In the genomic region with DNA sequence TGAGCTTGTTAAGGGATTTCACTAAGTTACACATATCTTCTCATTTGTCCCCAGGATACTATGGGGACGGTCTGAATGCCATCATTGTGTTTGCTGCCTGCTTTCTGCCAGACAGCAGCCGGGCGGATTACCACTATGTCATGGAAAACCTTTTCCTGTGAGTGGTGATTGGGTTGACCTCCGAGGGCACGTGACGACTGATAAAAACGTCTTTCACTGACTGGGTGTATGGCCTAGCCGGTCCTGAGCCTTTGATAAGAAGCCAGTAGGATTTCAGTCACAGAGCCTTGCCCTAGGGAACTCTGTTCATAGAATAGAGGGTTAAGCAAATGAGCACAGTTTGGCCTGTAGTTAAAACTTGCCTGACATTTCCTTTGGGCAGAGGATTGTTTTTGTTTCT, we compare ENCODE assay signal across 13 mouse cellular contexts.
A peak's percentile ranks its signal among the peaks of the same experiment; 100 is the strongest.
DNase-seq lines count a peak whose midpoint lies in the region; ATAC-seq and TF ChIP-seq lines count a peak whose summit lies in the region.
"Had no signal": no experiment of that assay in that cellular context is flagged by ENCODE, and none has a peak within 500 bp of the region (broad histone marks: within the 10 kb centered on the region; RNA-seq: fewer than 3 reads in every experiment).

No protein-coding gene starts in this region.

- no peak overlapping the region for H3K4me2 ChIP-seq in heart, embryonic 16.5 days (ENCODE audit: low read depth, low read length)
- H3K4me2 ChIP-seq in stomach, postnatal 0 days (replicated peaks; ENCODE audit: low read depth): no peak overlapping the region
- H3K4me2 ChIP-seq in forebrain, embryonic 11.5 days (ENCODE audit: low read depth, low read length, severe bottlenecking): no peak overlapping the region
- H3K4me2 ChIP-seq: limb, embryonic 15.5 days; neural tube, embryonic 13.5 days had no signal

- H3K27me3 ChIP-seq in heart, embryonic 16.5 days (ENCODE audit: control insufficient read depth, insufficient read depth, low read length): no peaks in the 10 kb centered on the region
- H3K27me3 ChIP-seq in stomach, postnatal 0 days (ENCODE audit: control insufficient read depth, insufficient read depth, low read length): no peaks in the 10 kb centered on the region
- no peaks in the 10 kb centered on the region for H3K27me3 ChIP-seq in forebrain, embryonic 11.5 days (ENCODE audit: control insufficient read depth, insufficient read depth, low read length)
- H3K27me3 ChIP-seq: limb, embryonic 15.5 days; neural tube, embryonic 13.5 days had no signal

- TF ChIP-seq EP300 in stomach, postnatal 0 days (optimal IDR thresholded peaks at IDR 0.05): no peak

- H3K4me3 ChIP-seq in heart, embryonic 16.5 days (ENCODE audit: low read length): no peak overlapping the region
- no peak overlapping the region for H3K4me3 ChIP-seq in stomach, postnatal 0 days (ENCODE audit: low read depth, low read length)
- H3K4me3 ChIP-seq in forebrain, embryonic 11.5 days (ENCODE audit: low read depth, low read length): no peak overlapping the region
- H3K4me3 ChIP-seq: limb, embryonic 15.5 days; neural tube, embryonic 13.5 days had no signal

- no peaks in the 10 kb centered on the region for H3K36me3 ChIP-seq in heart, embryonic 16.5 days (ENCODE audit: control insufficient read depth, insufficient read depth)
- H3K36me3 ChIP-seq in stomach, postnatal 0 days (ENCODE audit: control insufficient read depth, insufficient read depth, low read length): no peaks in the 10 kb centered on the region
- H3K36me3 ChIP-seq in forebrain, embryonic 11.5 days (ENCODE audit: control insufficient read depth, insufficient read depth, low read length): no peaks in the 10 kb centered on the region
- H3K36me3 ChIP-seq: limb, embryonic 15.5 days; neural tube, embryonic 13.5 days had no signal

- H3K27ac ChIP-seq in heart, embryonic 16.5 days (ENCODE audit: low read length): no peak overlapping the region; the same call in 1 of the 2 replicates
- H3K27ac ChIP-seq in stomach, postnatal 0 days (replicated peaks): no peak overlapping the region
- H3K27ac ChIP-seq in forebrain, embryonic 11.5 days (ENCODE audit: low read depth, low read length): no peak overlapping the region
- H3K27ac ChIP-seq: limb, embryonic 15.5 days; neural tube, embryonic 13.5 days had no signal

- H3K9ac ChIP-seq in heart, embryonic 16.5 days (ENCODE audit: low read length): no peak overlapping the region
- no peak overlapping the region for H3K9ac ChIP-seq in stomach, postnatal 0 days (ENCODE audit: low read length)
- H3K9ac ChIP-seq in forebrain, embryonic 11.5 days (ENCODE audit: low read length): no peak overlapping the region
- H3K9ac ChIP-seq: limb, embryonic 15.5 days; neural tube, embryonic 13.5 days had no signal

- peaks cover 9% of the 10 kb centered on the region for H3K4me1 ChIP-seq in heart, embryonic 16.5 days (ENCODE audit: control insufficient read depth, insufficient read depth, low read length)
- no peaks in the 10 kb centered on the region for H3K4me1 ChIP-seq in stomach, postnatal 0 days (replicated peaks; ENCODE audit: control insufficient read depth, insufficient read depth)
- no peaks in the 10 kb centered on the region for H3K4me1 ChIP-seq in forebrain, embryonic 11.5 days (replicated peaks; ENCODE audit: control insufficient read depth, insufficient read depth, low read length)
- H3K4me1 ChIP-seq: limb, embryonic 15.5 days; neural tube, embryonic 13.5 days had no signal

- peak; percentile 52; the same call in 1 of the 2 replicates for ATAC-seq in heart, embryonic 16.5 days (replicated peaks; ENCODE audit: extremely low read depth, insufficient read depth, low FRiP score)
- ATAC-seq in stomach, postnatal 0 days (ENCODE audit: low FRiP score, low TSS enrichment): peak; percentile 71
- ATAC-seq in forebrain, embryonic 11.5 days (replicated peaks; ENCODE audit: low FRiP score): no peak

- H3K9me3 ChIP-seq in heart, embryonic 16.5 days (replicated peaks; ENCODE audit: control insufficient read depth, low read length): no peaks in the 10 kb centered on the region
- H3K9me3 ChIP-seq in stomach, postnatal 0 days (ENCODE audit: control insufficient read depth, low read length): no peaks in the 10 kb centered on the region
- H3K9me3 ChIP-seq in forebrain, embryonic 11.5 days (ENCODE audit: control insufficient read depth, low read length): no peaks in the 10 kb centered on the region
- H3K9me3 ChIP-seq: limb, embryonic 15.5 days; neural tube, embryonic 13.5 days had no signal

- TF ChIP-seq CTCF in stomach, postnatal 0 days (IDR thresholded peaks at IDR 0.05; ENCODE audit: low read depth): no peak

- WGBS in heart, embryonic 16.5 days: 17% methylated on average over 8 of the region's 8 CpGs
- WGBS in stomach, postnatal 0 days: 34% methylated on average over 8 of the region's 8 CpGs
- 52% methylated on average over 8 of the region's 8 CpGs for WGBS in forebrain, embryonic 11.5 days

- DNase-seq in heart, adult 11 months: peak; percentile 96
- DNase-seq in heart, adult 8-10 months (ENCODE audit: low spot score): no peak
- DNase-seq in ovary, adult 18-20 months (ENCODE audit: low spot score): peak; percentile 3
- DNase-seq in ovary, postnatal 36 days (ENCODE audit: low spot score): no peak
- DNase-seq in stomach, postnatal 0 days (ENCODE audit: low spot score): peak; percentile 56
- DNase-seq in forebrain, embryonic 11.5 days (ENCODE audit: low spot score): no peak
- DNase-seq in B cell, adult 2 months: no peak
- DNase-seq: cerebellum, adult 2 months; kidney, adult 9 months; thymus, postnatal 14 days had no signal

Comparison
In these comparisons a context has a peak if more than half of its experiments do, and no peak if none do; other contexts are left out.
1. DNase-seq: peak in heart, adult 11 months (single experiment), ovary, adult 18-20 months (single experiment) and stomach, postnatal 0 days (single experiment); none in heart, adult 8-10 months (single experiment), ovary, postnatal 36 days (single experiment), forebrain, embryonic 11.5 days (single experiment) and B cell, adult 2 months (0 of 2).